Mouse (Mus musculus) heart, postnatal 0 days (tissue): ENCODE measurements at regions not wholly inside any gene's neighbourhood (a gene's known extent, or its start where the extent isn't known, plus 50 kb on each side); places are given as distances from the start of the nearest gene placed in this dataset.

Experiments
- CTCF ChIP-seq: IDR thresholded peaks from 2 replicates; pipeline ENCODE4 v1.5.1; 2016; ENCODE audit warnings: antibody characterized with exemption, control low read depth, low read depth
- EP300 ChIP-seq: IDR thresholded peaks from 2 replicates; pipeline ENCODE4 v1.6.1; 2016; ENCODE audit warnings: antibody characterized with exemption, low read depth

GRCm38 (mm10) chr6:31262651-31263050 lies 135.9 kb upstream of the Mkln1 start:
- TF ChIP-seq CTCF (no peak), EP300 (no peak)
